Mouse (Mus musculus): ENCODE data around the gene Sppl3. TPM values are rescaled to one million over a fixed set of nuclear protein-coding genes. Genes with fewer than 3 reads are reported as not detected.
"Not testable (repeated sequence)": the region's sequence is repeated elsewhere in the genome, so short reads cannot be mapped to it uniquely, and the experiment has no call there.

Sppl3 gene
- polyA plus RNA-seq, 1 experiment from 2014 or later = 16.6 TPM

GRCm38 (mm10) chr5:115069611-115070010, 58.7 kb downstream of the Sppl3 start:
- peaks cover 17% of the 10 kb centered on the region; the same call in 1 of the 2 replicates for H3K4me1 ChIP-seq (ENCODE audit: insufficient read depth, low read depth, low read length)
- H3K9me3 ChIP-seq (ENCODE audit: low read length) = no peaks in the 10 kb centered on the region
- no peak overlapping the region for H3K4me3 ChIP-seq (ENCODE audit: low read depth, low read length)
- TF ChIP-seq EP300 (IDR thresholded peaks at IDR 0.05) (no peak), CTCF (IDR thresholded peaks at IDR 0.05) (no peak)
- no peak overlapping the region for H3K9ac ChIP-seq (replicated peaks; ENCODE audit: low read depth)
- no peak for DNase-seq (ENCODE audit: low spot score)
- 73% methylated on average over 3 of the region's 3 CpGs for WGBS
- no peaks in the 10 kb centered on the region for H3K27me3 ChIP-seq (replicated peaks; ENCODE audit: insufficient read depth, low read length)
- no peaks in the 10 kb centered on the region for H3K36me3 ChIP-seq (ENCODE audit: insufficient read depth, low read length)
- no peak overlapping the region for H3K4me2 ChIP-seq (replicated peaks; ENCODE audit: low read depth, low read length)
- no peak overlapping the region for H3K27ac ChIP-seq (ENCODE audit: low read length)
- no peak for ATAC-seq

GRCm38 (mm10) chr5:115070457-115070856, 59.5 kb downstream of the Sppl3 start:
- Histone ChIP-seq H3K4me2 (replicated peaks; ENCODE audit: low read depth, low read length) (no peak overlapping the region), H3K4me1 (ENCODE audit: insufficient read depth, low read depth, low read length) (peaks cover 17% of the 10 kb centered on the region; the same call in 1 of the 2 replicates), H3K4me3 (ENCODE audit: low read depth, low read length) (no peak overlapping the region), H3K9ac (replicated peaks; ENCODE audit: low read depth) (no peak overlapping the region), H3K36me3 (ENCODE audit: insufficient read depth, low read length) (0 out of 2 replicates have a peak, but pooled peaks cover 4% of the 10 kb centered on the region), H3K27me3 (replicated peaks; ENCODE audit: insufficient read depth, low read length) (no peaks in the 10 kb centered on the region), H3K9me3 (ENCODE audit: low read length) (no peaks in the 10 kb centered on the region), H3K27ac (ENCODE audit: low read length) (no peak overlapping the region)
- no peak for DNase-seq (ENCODE audit: low spot score)
- WGBS = 100% methylated on average over 2 of the region's 2 CpGs
- no peak for TF ChIP-seq CTCF (IDR thresholded peaks at IDR 0.05)
- TF ChIP-seq EP300 (IDR thresholded peaks at IDR 0.05) = no peak
- no peak for ATAC-seq

GRCm38 (mm10) chr5:115071096-115071901, 60.4 kb downstream of the Sppl3 start:
- Histone ChIP-seq H3K27me3 (replicated peaks; ENCODE audit: insufficient read depth, low read length) (no peaks in the 10 kb centered on the region), H3K4me3 (ENCODE audit: low read depth, low read length) (no peak overlapping the region), H3K4me1 (ENCODE audit: insufficient read depth, low read depth, low read length) (peaks cover 17% of the 10 kb centered on the region; the same call in 1 of the 2 replicates), H3K36me3 (ENCODE audit: insufficient read depth, low read length) (0 out of 2 replicates have a peak, but pooled peaks cover 4% of the 10 kb centered on the region), H3K4me2 (replicated peaks; ENCODE audit: low read depth, low read length) (no peak overlapping the region), H3K9me3 (ENCODE audit: low read length) (no peaks in the 10 kb centered on the region), H3K27ac (ENCODE audit: low read length) (no peak overlapping the region), H3K9ac (replicated peaks; ENCODE audit: low read depth) (no peak overlapping the region)
- TF ChIP-seq CTCF (IDR thresholded peaks at IDR 0.05) (no peak), EP300 (IDR thresholded peaks at IDR 0.05) (no peak)
- WGBS = 83% methylated on average over 11 of the region's 11 CpGs
- DNase-seq (ENCODE audit: low spot score) = no peak
- no peak for ATAC-seq

- 0 out of 2 replicates have a peak, but pooled peaks cover 4% of the 10 kb centered on the region for H3K36me3 ChIP-seq (ENCODE audit: insufficient read depth, low read length)
- H3K4me1 ChIP-seq (ENCODE audit: insufficient read depth, low read depth, low read length) = peaks cover 17% of the 10 kb centered on the region; the same call in 1 of the 2 replicates
- WGBS = 44% methylated on average over 7 of the region's 7 CpGs
- TF ChIP-seq CTCF (IDR thresholded peaks at IDR 0.05) (no peak), EP300 (IDR thresholded peaks at IDR 0.05) (0 out of 2 replicates have a peak, but pooled peaks have one; percentile 24)
- 0 out of 2 replicates have a peak overlapping the region, but pooled peaks have one; percentile 26 for H3K27ac ChIP-seq (ENCODE audit: low read length)
- no peaks in the 10 kb centered on the region for H3K27me3 ChIP-seq (replicated peaks; ENCODE audit: insufficient read depth, low read length)
- ATAC-seq (peak; percentile 87), DNase-seq (ENCODE audit: low spot score) (peak; percentile 85)
- H3K9me3 ChIP-seq (ENCODE audit: low read length) = no peaks in the 10 kb centered on the region
- no peak overlapping the region for H3K4me3 ChIP-seq (ENCODE audit: low read depth, low read length)
- no peak overlapping the region for H3K4me2 ChIP-seq (replicated peaks; ENCODE audit: low read depth, low read length)
- H3K9ac ChIP-seq (replicated peaks; ENCODE audit: low read depth) = no peak overlapping the region
Measured at GRCm38 (mm10) chr5:115072143-115072542, 61.2 kb downstream of the Sppl3 start.

GRCm38 (mm10) chr5:115073306-115073705, 62.4 kb downstream of the Sppl3 start:
- not testable (repeated sequence) for H3K4me2 ChIP-seq (replicated peaks; ENCODE audit: low read depth, low read length); H3K9me3 ChIP-seq (ENCODE audit: low read length); H3K4me3 ChIP-seq (ENCODE audit: low read depth, low read length); ATAC-seq; H3K27ac ChIP-seq (ENCODE audit: low read length); H3K27me3 ChIP-seq (replicated peaks; ENCODE audit: insufficient read depth, low read length); H3K9ac ChIP-seq (replicated peaks; ENCODE audit: low read depth); DNase-seq (ENCODE audit: low spot score); H3K36me3 ChIP-seq (ENCODE audit: insufficient read depth, low read length)
- H3K4me1 ChIP-seq (ENCODE audit: insufficient read depth, low read depth, low read length) = peaks cover 17% of the 10 kb centered on the region; the same call in 1 of the 2 replicates
- WGBS = 77% methylated on average over 8 of the region's 8 CpGs

- no peak overlapping the region for H3K9ac ChIP-seq (replicated peaks; ENCODE audit: low read depth)
- H3K4me2 ChIP-seq (replicated peaks; ENCODE audit: low read depth, low read length) = no peak overlapping the region
- no peaks in the 10 kb centered on the region for H3K27me3 ChIP-seq (replicated peaks; ENCODE audit: insufficient read depth, low read length)
- peaks cover 17% of the 10 kb centered on the region; the same call in 1 of the 2 replicates for H3K4me1 ChIP-seq (ENCODE audit: insufficient read depth, low read depth, low read length)
- H3K27ac ChIP-seq (ENCODE audit: low read length) = no peak overlapping the region
- no peaks in the 10 kb centered on the region for H3K9me3 ChIP-seq (ENCODE audit: low read length)
- ATAC-seq = no peak
- no peak overlapping the region for H3K4me3 ChIP-seq (ENCODE audit: low read depth, low read length)
- no peak for DNase-seq (ENCODE audit: low spot score)
- 0 out of 2 replicates have a peak, but pooled peaks cover 4% of the 10 kb centered on the region for H3K36me3 ChIP-seq (ENCODE audit: insufficient read depth, low read length)
- 81% methylated on average over 4 of the region's 4 CpGs for WGBS
- TF ChIP-seq CTCF (IDR thresholded peaks at IDR 0.05) (no peak), EP300 (IDR thresholded peaks at IDR 0.05) (no peak)
Measured at GRCm38 (mm10) chr5:115074749-115075148, 63.8 kb downstream of the Sppl3 start.

Measured in lung, postnatal 0 days (tissue).